Mouse (Mus musculus) embryo, embryonic 11 days (tissue): ENCODE results near the gene Gabrr1.

Experiments used
- DNase-seq: peaks from one replicate; pipeline ENCODE4 v3.0.0-alpha.2; 2015

The Gabrr1 gene

GRCm38 (mm10) chr4:33208881-33209841 lies 76.8 kb downstream of the Gabrr1 start, which contains the start of gene Srsf12:
Gene Srsf12 (plus strand): TSS chr4:33208991.
- peak; percentile 72 for DNase-seq
